Mouse (Mus musculus): Measurements from ENCODE around the gene Farp1.
"Not testable (repeated sequence)": the region's sequence is repeated elsewhere in the genome, so short reads cannot be mapped to it uniquely, and the experiment has no call there.

Farp1 gene

GRCm38 (mm10) chr14:121107707-121108285 lies 72.8 kb downstream of the Farp1 start:
- no peak for DNase-seq

- no peak for DNase-seq
These were observed 73.6 kb downstream of the Farp1 start for GRCm38 (mm10) chr14:121108439-121109115.

GRCm38 (mm10) chr14:121109116-121109504 lies 74.1 kb downstream of the Farp1 start:
- no peak for DNase-seq

GRCm38 (mm10) chr14:121110492-121111267 lies 75.7 kb downstream of the Farp1 start:
- no peak for DNase-seq

- DNase-seq, result no peak
These were observed 77.1 kb downstream of the Farp1 start for GRCm38 (mm10) chr14:121112061-121112460.

- DNase-seq, result peak; percentile 57
These were observed 78.8 kb downstream of the Farp1 start for GRCm38 (mm10) chr14:121113785-121114184.

GRCm38 (mm10) chr14:121116696-121117095 lies 81.7 kb downstream of the Farp1 start:
- no peak for DNase-seq

GRCm38 (mm10) chr14:121118860-121119259 lies 83.9 kb downstream of the Farp1 start:
- no peak for DNase-seq

GRCm38 (mm10) chr14:121121664-121122063 lies 86.7 kb downstream of the Farp1 start:
- peak; percentile 82 for DNase-seq

GRCm38 (mm10) chr14:121122852-121123251 lies 87.9 kb downstream of the Farp1 start:
- DNase-seq, result no peak

GRCm38 (mm10) chr14:121124409-121125010 lies 89.5 kb downstream of the Farp1 start:
- DNase-seq, result no peak

GRCm38 (mm10) chr14:121125651-121126050 lies 90.7 kb downstream of the Farp1 start:
- DNase-seq, result no peak

- DNase-seq, result no peak
These were observed 91.3 kb downstream of the Farp1 start for GRCm38 (mm10) chr14:121126291-121126690.

GRCm38 (mm10) chr14:121128858-121129800 lies 94.1 kb downstream of the Farp1 start:
- no peak for DNase-seq

- DNase-seq, result not testable (repeated sequence)
These were observed 95.4 kb downstream of the Farp1 start for GRCm38 (mm10) chr14:121130351-121130750.

- DNase-seq, result no peak
These were observed 99.4 kb downstream of the Farp1 start for GRCm38 (mm10) chr14:121134414-121134813.

- DNase-seq, result no peak
These were observed 108.9 kb downstream of the Farp1 start for GRCm38 (mm10) chr14:121143831-121144455.

GRCm38 (mm10) chr14:121144496-121144895 lies 109.5 kb downstream of the Farp1 start:
- no peak for DNase-seq

GRCm38 (mm10) chr14:121145291-121145690 lies 110.3 kb downstream of the Farp1 start:
- no peak for DNase-seq

- no peak for DNase-seq
These were observed 110.7 kb downstream of the Farp1 start for GRCm38 (mm10) chr14:121145698-121146097.

- no peak for DNase-seq
These were observed 111.2 kb downstream of the Farp1 start for GRCm38 (mm10) chr14:121146213-121146612.

- no peak for DNase-seq
These were observed 112.0 kb downstream of the Farp1 start for GRCm38 (mm10) chr14:121147026-121147425.

Data from cerebellum, adult 9-11 months (tissue).